Mouse (Mus musculus) sigmoid colon, adult 10 weeks (tissue): Measurements from ENCODE around the gene Zfp169. TPM values are rescaled to one million over a fixed set of nuclear protein-coding genes. Genes with fewer than 3 reads are reported as not detected.

ENCODE experiments used
- polyA plus RNA-seq: library from polyadenylated mRNA; stranded (reverse); fragments of 350-450 nt; fragmentation: Illumina TruSeq; extraction: RNeasy Lipid Tissue Mini Kit (QIAGEN cat#74804); gene quantifications from one replicate; pipeline ENCODE4 v1.2.3, GENCODE M21; 2014; ENCODE audit warnings: low read depth, low replicate concordance

Zfp169 gene
- 13.2 TPM for polyA plus RNA-seq

DNA sequence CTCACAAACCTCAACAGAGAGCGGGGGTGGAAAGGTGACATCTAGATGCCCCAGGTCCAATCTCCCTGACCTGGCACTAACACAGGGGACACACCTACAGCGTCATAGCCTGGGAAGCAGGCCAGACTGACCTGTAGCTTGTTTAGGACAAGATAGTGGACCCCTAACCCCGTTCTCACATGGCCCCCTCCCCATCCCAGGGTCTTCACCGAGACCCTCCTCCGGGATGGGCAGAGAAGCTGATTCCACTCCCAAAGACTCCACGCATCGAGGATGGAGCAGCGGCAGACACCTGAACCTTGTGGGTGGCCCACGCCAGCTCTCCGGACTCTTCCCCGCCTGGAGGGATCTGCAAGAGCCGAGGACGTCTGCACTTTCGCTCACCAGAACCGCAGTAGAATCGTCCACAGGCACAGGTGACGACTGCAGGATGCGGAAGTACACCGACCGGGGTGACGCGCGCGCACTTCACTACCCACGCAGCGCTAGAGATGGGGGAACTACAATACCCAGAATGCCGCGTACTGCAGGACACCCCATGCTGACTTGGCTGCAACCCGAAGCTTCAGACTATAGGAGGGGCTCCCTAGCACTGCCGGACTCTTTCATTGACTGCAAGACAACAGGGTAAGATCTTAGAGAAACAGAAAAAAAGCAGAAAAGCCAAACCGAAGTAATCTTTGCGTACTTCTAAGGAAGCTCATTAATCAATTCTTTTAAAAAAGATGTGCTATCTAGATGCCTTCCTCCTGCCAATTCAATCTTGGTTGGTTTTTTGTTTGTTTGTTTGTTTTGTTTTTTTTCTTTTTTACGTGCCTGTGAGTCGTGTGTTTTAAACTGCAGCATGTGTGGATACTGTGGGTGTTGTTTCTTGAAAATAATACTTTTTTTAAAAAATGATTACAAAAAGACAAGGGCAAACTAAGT lies at the start of gene Zfp169, which contains the start of gene A830005F24Rik:
Gene Zfp169 (minus strand): TSS at position 449 of the 927 bp plus-strand sequence.
Gene A830005F24Rik (plus strand): TSS at position 568 of the 927 bp plus-strand sequence.

Other genes starting within 250 kb of the Zfp169 start
- 0.63 TPM for gene A830005F24Rik, start 119 bp upstream of the Zfp169 start, polyA plus RNA-seq
- 3.9 TPM for gene Ptpdc1, start 112.2 kb upstream of the Zfp169 start, polyA plus RNA-seq
- gene Barx1, start 149.5 kb upstream of the Zfp169 start, polyA plus RNA-seq = not detected